Mouse (Mus musculus): ENCODE results near the gene Epb41l1.

- TF ChIP-seq POLR2A (IDR thresholded peaks at IDR 0.05; ENCODE audit: control insufficient read depth, extremely low read depth, insufficient read depth, low read length, poor library complexity) (no peak), CTCF (IDR thresholded peaks at IDR 0.05; ENCODE audit: borderline replicate concordance, control insufficient read depth, extremely low read depth, insufficient read depth, low read length, poor library complexity) (no peak)
Observed at GRCm38 (mm10) chr2:156494875-156495274, 74.2 kb downstream of the Epb41l1 start.
